Mouse (Mus musculus) activated CD4-positive, CD25-positive, alpha-beta regulatory T cell (primary cell): ENCODE results near the gene Ric3. TPM values are rescaled to one million over a fixed set of nuclear protein-coding genes. Genes with fewer than 3 reads are reported as not detected.

Experiments
- polyA plus RNA-seq, 2 experiments: library from polyadenylated mRNA; unstranded; fragments of 100-300 nt; shearing (Covaris generic); gene quantifications; one replicate each; pipeline ENCODE4 v1.2.1; 2017

Ric3 gene
- polyA plus RNA-seq = under 1 TPM in 1 of 2 experiments, not detected in 1; 0.11 TPM

DNA sequence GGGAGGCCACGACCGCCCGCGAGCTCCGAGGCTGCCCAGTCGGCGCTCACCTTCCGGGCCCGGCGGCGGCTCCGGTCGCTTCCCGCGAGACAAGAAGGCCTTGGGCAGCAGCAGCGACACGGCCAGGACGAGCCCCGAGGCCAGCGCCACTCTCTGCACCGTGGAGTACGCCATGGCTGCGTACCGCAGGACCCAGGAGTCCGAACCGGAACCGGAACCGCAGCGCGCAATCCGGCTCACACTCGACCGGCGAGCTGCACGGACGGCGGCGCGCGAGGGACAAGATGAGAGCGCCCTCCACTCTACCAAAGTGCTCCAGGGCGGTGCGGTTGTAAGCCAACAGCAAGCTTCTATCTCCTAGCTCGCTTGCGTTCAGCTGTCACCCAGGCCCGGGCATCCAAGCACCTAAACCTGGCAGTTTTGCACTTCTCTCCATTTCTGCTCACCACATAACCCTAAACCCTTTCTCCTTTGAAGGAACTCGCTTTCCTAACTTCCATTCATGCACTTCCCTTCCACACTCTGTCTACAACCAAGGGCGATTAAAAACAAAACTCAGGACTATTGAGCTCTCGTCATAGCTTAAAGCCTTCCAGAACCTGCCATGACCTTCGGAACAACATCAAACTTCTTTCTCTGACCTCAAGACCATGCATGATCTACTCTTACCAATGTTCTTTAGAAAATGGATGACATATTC lies at the start of gene Ric3:
Gene Ric3, minus strand, starts transcription at position 219 of the 700 bp plus-strand sequence.

Other genes with a start within 250 kb of the Ric3 start
- not detected for gene Olfr516, start 232.8 kb downstream of the Ric3 start, polyA plus RNA-seq
- not detected for gene Olfr517, start 211.0 kb downstream of the Ric3 start, polyA plus RNA-seq
- gene Olfr518, start 198.3 kb downstream of the Ric3 start, polyA plus RNA-seq = under 1 TPM in 1 of 2 experiments, not detected in 1; 0.41 TPM
- not detected for gene Olfr519, start 188.9 kb downstream of the Ric3 start, polyA plus RNA-seq
- not detected for gene Nlrp10, start 153.2 kb downstream of the Ric3 start, polyA plus RNA-seq
- 100 to 1,000 TPM; 153 to 182 TPM for gene Eif3f, start 148.9 kb downstream of the Ric3 start, polyA plus RNA-seq
- gene Tub, start 133.0 kb downstream of the Ric3 start, polyA plus RNA-seq = under 1 TPM; 0.26 to 0.76 TPM
- under 1 TPM in 1 of 2 experiments, not detected in 1; 0.14 TPM for gene Lmo1, start 91.9 kb upstream of the Ric3 start, polyA plus RNA-seq